Mouse (Mus musculus) megakaryocyte, embryonic 14.5 days (primary cell): ENCODE data around the gene Tecta. TPM values are rescaled to one million over a fixed set of nuclear protein-coding genes. Genes with fewer than 3 reads are reported as not detected.

ENCODE experiments used
- H3K27me3 ChIP-seq: replicated peaks from 2 replicates; pipeline ENCODE3; 2012; ENCODE audit warnings: inconsistent platforms
- H3K36me3 ChIP-seq: replicated peaks from 2 replicates; pipeline ENCODE3; 2012; ENCODE audit warnings: low read length, inconsistent platforms, mixed read lengths
- H3K4me1 ChIP-seq: 2 replicates; pipeline ENCODE4 v1.6.1; 2012; ENCODE audit warnings: inconsistent platforms
- H3K4me3 ChIP-seq: replicated peaks from 2 replicates; pipeline ENCODE3; 2012; ENCODE audit warnings: moderate library complexity, mild to moderate bottlenecking, inconsistent platforms
- H3K9me3 ChIP-seq: 2 replicates; pipeline ENCODE4 v1.6.1; 2012; ENCODE audit warnings: inconsistent platforms
- FLI1 ChIP-seq: IDR thresholded peaks from 2 replicates; pipeline ENCODE4 v1.6.1; 2012; ENCODE audit warnings: low read length, inconsistent platforms, mixed read lengths
- GATA1 ChIP-seq: IDR thresholded peaks from 3 replicates; pipeline ENCODE4 v1.6.1; 2012; ENCODE audit warnings: mixed read lengths, low read length, inconsistent platforms, borderline replicate concordance
- polyA plus RNA-seq: library from polyadenylated mRNA; stranded (reverse); fragments of >175 nt; gene quantifications from 2 replicates; pipeline ENCODE4 v1.2.3, GENCODE M21; 2012; ENCODE audit warnings: low replicate concordance; ENCODE audit not compliant: insufficient read depth

Tecta gene
- polyA plus RNA-seq, 1 experiment, result not detected

GRCm38 (mm10) chr9:42313872-42314271 lies 85.9 kb downstream of the Tecta start:
- Histone ChIP-seq H3K36me3 (no peaks in the 10 kb centered on the region), H3K9me3 (0 out of 2 replicates have a peak, but pooled peaks cover 5% of the 10 kb centered on the region), H3K4me3 (no peak overlapping the region), H3K27me3 (peaks cover 13% of the 10 kb centered on the region), H3K4me1 (no peaks in the 10 kb centered on the region)
- no peak for TF ChIP-seq GATA1
- TF ChIP-seq FLI1, result no peak

- Histone ChIP-seq H3K4me3 (no peak overlapping the region), H3K4me1 (no peaks in the 10 kb centered on the region), H3K9me3 (0 out of 2 replicates have a peak, but pooled peaks cover 5% of the 10 kb centered on the region), H3K27me3 (peaks cover 8% of the 10 kb centered on the region), H3K36me3 (no peaks in the 10 kb centered on the region)
- TF ChIP-seq FLI1 (no peak), GATA1 (no peak)
Observed at GRCm38 (mm10) chr9:42311311-42311710, 88.4 kb downstream of the Tecta start.

DNA sequence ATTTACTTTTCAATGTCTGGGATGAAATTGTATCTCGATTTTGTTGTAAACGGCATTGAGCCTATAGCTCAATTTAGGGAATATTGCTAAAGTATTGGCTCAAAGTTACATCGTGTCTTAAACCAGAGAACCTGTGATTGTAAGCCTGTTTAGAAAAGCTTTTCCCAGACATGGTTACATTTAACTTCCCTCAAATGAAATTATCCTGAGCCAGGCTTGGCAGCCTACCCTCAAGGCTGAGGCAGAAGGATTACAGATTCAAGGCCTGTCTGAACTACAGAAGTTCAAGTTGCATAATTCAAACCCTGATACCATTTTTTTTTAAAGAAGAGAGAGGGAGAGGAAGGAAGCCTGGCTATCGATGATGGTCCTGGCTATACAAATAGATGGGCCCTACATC lies 95.8 kb downstream of the Tecta start:
- no peaks in the 10 kb centered on the region for H3K4me1 ChIP-seq
- TF ChIP-seq GATA1 (no peak), FLI1 (no peak)
- H3K9me3 ChIP-seq, result no peaks in the 10 kb centered on the region
- H3K4me3 ChIP-seq, result no peak overlapping the region
- peaks cover 8% of the 10 kb centered on the region for H3K27me3 ChIP-seq
- no peaks in the 10 kb centered on the region for H3K36me3 ChIP-seq

DNA sequence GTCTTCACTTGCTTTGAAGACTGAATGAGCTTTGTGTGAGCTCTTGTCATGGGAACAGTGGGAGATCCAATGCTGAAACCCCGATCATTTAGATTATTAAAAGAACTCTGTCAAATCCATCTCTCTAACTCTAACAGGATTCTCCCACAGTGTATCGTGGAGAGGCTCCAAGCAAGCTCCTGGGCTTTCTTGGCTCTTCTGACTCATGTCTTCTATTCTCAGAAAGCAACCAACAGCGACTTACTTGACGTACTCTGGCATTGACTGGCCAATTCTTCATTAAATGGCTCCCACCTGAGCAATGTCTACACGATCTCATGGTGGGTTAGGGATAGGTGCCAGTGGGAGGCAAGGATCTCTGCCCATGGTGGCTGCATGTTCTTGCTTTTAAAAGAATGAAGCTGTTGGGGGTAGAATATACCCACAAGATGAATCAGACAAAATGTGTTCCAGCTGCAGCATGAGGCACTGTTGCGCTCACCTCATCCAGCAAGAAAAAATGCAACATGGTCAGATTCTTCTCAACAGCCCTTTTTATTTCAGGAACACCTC lies 98.6 kb downstream of the Tecta start:
- no peak overlapping the region for H3K4me3 ChIP-seq
- H3K27me3 ChIP-seq, result peaks cover 9% of the 10 kb centered on the region
- H3K9me3 ChIP-seq, result no peaks in the 10 kb centered on the region
- no peak for TF ChIP-seq FLI1
- TF ChIP-seq GATA1, result no peak
- H3K4me1 ChIP-seq, result no peaks in the 10 kb centered on the region
- no peaks in the 10 kb centered on the region for H3K36me3 ChIP-seq

GRCm38 (mm10) chr9:42296297-42296922 lies 103.3 kb downstream of the Tecta start:
- Histone ChIP-seq H3K36me3 (no peaks in the 10 kb centered on the region), H3K9me3 (no peaks in the 10 kb centered on the region), H3K4me1 (no peaks in the 10 kb centered on the region), H3K27me3 (peaks cover 12% of the 10 kb centered on the region), H3K4me3 (no peak overlapping the region)
- no peak for TF ChIP-seq FLI1
- TF ChIP-seq GATA1, result no peak

DNA sequence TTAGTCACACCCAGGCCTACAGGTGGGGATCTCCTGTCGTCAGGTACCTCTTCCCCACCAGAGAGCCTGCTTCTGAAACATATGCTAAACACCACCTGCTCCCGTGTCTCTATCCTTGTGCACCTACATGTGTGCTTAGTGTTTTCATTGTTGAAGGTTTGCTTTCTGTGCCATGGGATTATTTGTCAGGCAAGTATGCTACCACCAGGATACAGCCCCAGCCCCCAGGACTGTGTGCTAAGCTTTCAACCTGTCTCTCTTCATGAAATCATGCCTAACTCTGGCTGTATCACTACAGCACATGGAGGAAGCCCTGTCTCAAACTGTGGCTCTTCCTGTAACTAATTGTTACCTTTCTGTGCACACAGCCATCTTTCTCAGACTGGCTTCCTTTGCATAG lies 105.6 kb downstream of the Tecta start:
- no peak overlapping the region for H3K4me3 ChIP-seq
- H3K36me3 ChIP-seq, result no peaks in the 10 kb centered on the region
- H3K9me3 ChIP-seq, result no peaks in the 10 kb centered on the region
- H3K27me3 ChIP-seq, result peaks cover 8% of the 10 kb centered on the region
- no peaks in the 10 kb centered on the region for H3K4me1 ChIP-seq
- TF ChIP-seq FLI1 (no peak), GATA1 (no peak)

DNA sequence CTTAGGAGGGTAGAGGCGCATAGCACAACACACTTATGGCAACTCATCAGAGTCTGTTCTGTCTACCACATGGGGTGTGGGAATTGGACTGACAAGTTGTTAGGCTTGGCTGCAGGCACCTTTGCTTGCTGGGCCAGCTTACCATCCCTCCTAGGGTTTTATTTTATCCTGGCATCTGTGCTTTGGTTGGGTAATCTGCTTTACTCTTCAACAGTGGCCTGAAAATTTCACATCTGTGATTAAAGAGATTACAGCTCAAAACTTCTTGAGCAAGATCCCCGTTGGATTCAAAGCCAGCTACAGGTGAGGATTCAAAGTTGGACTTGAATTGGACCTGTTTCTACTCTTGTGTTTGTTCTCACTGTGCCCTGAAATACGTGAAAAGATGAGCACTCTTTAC lies 106.1 kb downstream of the Tecta start:
- H3K36me3 ChIP-seq, result no peaks in the 10 kb centered on the region
- no peak for TF ChIP-seq GATA1
- no peak for TF ChIP-seq FLI1
- H3K9me3 ChIP-seq, result no peaks in the 10 kb centered on the region
- H3K27me3 ChIP-seq, result peaks cover 8% of the 10 kb centered on the region
- no peaks in the 10 kb centered on the region for H3K4me1 ChIP-seq
- no peak overlapping the region for H3K4me3 ChIP-seq

- H3K9me3 ChIP-seq, result no peaks in the 10 kb centered on the region
- H3K36me3 ChIP-seq, result no peaks in the 10 kb centered on the region
- H3K27me3 ChIP-seq, result peaks cover 8% of the 10 kb centered on the region
- no peak for TF ChIP-seq GATA1
- no peaks in the 10 kb centered on the region for H3K4me1 ChIP-seq
- H3K4me3 ChIP-seq, result no peak overlapping the region
Observed at GRCm38 (mm10) chr9:42293051-42293450, 106.7 kb downstream of the Tecta start.

GRCm38 (mm10) chr9:42279676-42280075 lies 120.1 kb downstream of the Tecta start:
- H3K36me3 ChIP-seq, result no peaks in the 10 kb centered on the region
- H3K27me3 ChIP-seq, result peaks cover 8% of the 10 kb centered on the region
- no peaks in the 10 kb centered on the region for H3K4me1 ChIP-seq
- H3K9me3 ChIP-seq, result peaks cover 11% of the 10 kb centered on the region
- H3K4me3 ChIP-seq, result no peak overlapping the region
- no peak for TF ChIP-seq GATA1
- TF ChIP-seq FLI1, result no peak

Other genes starting within 250 kb of the Tecta start
- gene Sc5d, start 135.7 kb downstream of the Tecta start, polyA plus RNA-seq, result 0.34 and 0.57 TPM in 2 replicates
- 2.0 TPM in 1 of 2 replicates, not detected in the other for gene Tbcel, start 107.9 kb upstream of the Tecta start, polyA plus RNA-seq